Mouse (Mus musculus) CD4-positive, CD25-positive, alpha-beta regulatory T cell, adult 4 months (primary cell): ENCODE measurements at regions not wholly inside any gene's neighbourhood (a gene's known extent, or its start where the extent isn't known, plus 50 kb on each side); places are given as distances from the start of the nearest gene placed in this dataset.

Experiments
- ATAC-seq: one replicate; pipeline ENCODE4 v1.8.0; 2017

GRCm38 (mm10) chr13:28793166-28793935 lies 160.2 kb downstream of the Sox4 start:
- no peak for ATAC-seq

GRCm38 (mm10) chr13:28792461-28793165 lies 160.9 kb downstream of the Sox4 start:
- ATAC-seq: no peak

- no peak for ATAC-seq
These were observed 163.1 kb downstream of the Sox4 start for GRCm38 (mm10) chr13:28790381-28790780.

- ATAC-seq: no peak
These were observed 166.2 kb downstream of the Sox4 start for GRCm38 (mm10) chr13:28787331-28787643.

- no peak for ATAC-seq
These were observed 166.7 kb downstream of the Sox4 start for GRCm38 (mm10) chr13:28786629-28787330.

- ATAC-seq: no peak
These were observed 170.8 kb downstream of the Sox4 start for GRCm38 (mm10) chr13:28782497-28783246.

GRCm38 (mm10) chr13:28782081-28782480 lies 171.4 kb downstream of the Sox4 start:
- ATAC-seq: no peak

GRCm38 (mm10) chr13:28781660-28782059 lies 171.9 kb downstream of the Sox4 start:
- no peak for ATAC-seq

GRCm38 (mm10) chr13:28780462-28780861 lies 173.1 kb downstream of the Sox4 start:
- no peak for ATAC-seq

GRCm38 (mm10) chr13:28775142-28775815 lies 178.2 kb downstream of the Sox4 start:
- no peak for ATAC-seq

- ATAC-seq: no peak
These were observed 178.9 kb downstream of the Sox4 start for GRCm38 (mm10) chr13:28774649-28775048.

- no peak for ATAC-seq
These were observed 180.0 kb downstream of the Sox4 start for GRCm38 (mm10) chr13:28773466-28773865.

- ATAC-seq: no peak
These were observed 183.0 kb downstream of the Sox4 start for GRCm38 (mm10) chr13:28770531-28770930.

GRCm38 (mm10) chr13:28770018-28770417 lies 183.5 kb downstream of the Sox4 start:
- ATAC-seq: no peak

- ATAC-seq: no peak
These were observed 184.6 kb downstream of the Sox4 start for GRCm38 (mm10) chr13:28768717-28769426.

GRCm38 (mm10) chr13:28762555-28762954 lies 191.0 kb downstream of the Sox4 start:
- ATAC-seq: peak; percentile 54

GRCm38 (mm10) chr13:28759026-28759425 lies 194.5 kb downstream of the Sox4 start:
- ATAC-seq: no peak

GRCm38 (mm10) chr13:28757846-28758522 lies 195.5 kb downstream of the Sox4 start:
- peak; percentile 77 for ATAC-seq

- ATAC-seq: peak; percentile 52
These were observed 196.4 kb downstream of the Sox4 start for GRCm38 (mm10) chr13:28756915-28757765.

GRCm38 (mm10) chr13:28754207-28754606 lies 199.3 kb downstream of the Sox4 start:
- no peak for ATAC-seq
